Mouse (Mus musculus) stomach, postnatal 0 days (tissue): ENCODE measurements around the gene Lemd1. TPM values are rescaled to one million over a fixed set of nuclear protein-coding genes. Genes with fewer than 3 reads are reported as not detected.

Experiments used
- ATAC-seq: fragments of 200-750 bp; cut with Nextera tagmentation; 2 replicates; pipeline ENCODE4 v1.8.0; 2017; ENCODE audit not compliant: low FRiP score, low TSS enrichment
- DNase-seq: peaks from one replicate; pipeline ENCODE4 v3.0.0-alpha.2; 2016; ENCODE audit warnings: low spot score
- H3K27ac ChIP-seq: fragments of 300-500 bp; sonication (generic); replicated peaks from 2 replicates; pipeline ENCODE4 v1.5.1; 2014; ENCODE audit warnings: mild to moderate bottlenecking, control low read depth
- H3K27me3 ChIP-seq: fragments of 300-500 bp; sonication (generic); 2 replicates; pipeline ENCODE4 v1.6.1; 2014; ENCODE audit warnings: low read length; ENCODE audit not compliant: control insufficient read depth, insufficient read depth
- H3K36me3 ChIP-seq: fragments of 300-500 bp; sonication (generic); 2 replicates; pipeline ENCODE4 v1.6.1; 2014; ENCODE audit warnings: low read length, mixed read lengths; ENCODE audit not compliant: control insufficient read depth, insufficient read depth
- H3K4me1 ChIP-seq: fragments of 300-500 bp; sonication (generic); replicated peaks from 2 replicates; pipeline ENCODE4 v1.6.1; 2014; ENCODE audit warnings: antibody characterized with exemption; ENCODE audit not compliant: control insufficient read depth, insufficient read depth
- H3K4me2 ChIP-seq: fragments of 300-500 bp; sonication (generic); replicated peaks from 2 replicates; pipeline ENCODE4 v1.6.1; 2014; ENCODE audit warnings: low read depth, mild to moderate bottlenecking, control low read depth, moderate library complexity
- H3K4me3 ChIP-seq: fragments of 300-500 bp; sonication (generic); 2 replicates; pipeline ENCODE4 v1.5.1; 2014; ENCODE audit warnings: low read depth, low read length, control low read depth
- H3K9ac ChIP-seq: fragments of 300-500 bp; sonication (generic); 2 replicates; pipeline ENCODE4 v1.6.1; 2014; ENCODE audit warnings: mild to moderate bottlenecking, low read length, control low read depth, mixed read lengths
- H3K9me3 ChIP-seq: fragments of 300-500 bp; sonication (generic); 2 replicates; pipeline ENCODE4 v1.6.1; 2016; ENCODE audit warnings: low read length; ENCODE audit not compliant: control insufficient read depth
- CTCF ChIP-seq: IDR thresholded peaks from 2 replicates; pipeline ENCODE4 v1.5.1; 2016; ENCODE audit warnings: antibody characterized with exemption, low read depth, mild to moderate bottlenecking, moderate library complexity
- EP300 ChIP-seq: optimal IDR thresholded peaks from 2 replicates; pipeline ENCODE3; 2016; ENCODE audit warnings: antibody characterized with exemption
- WGBS: fragments of 180-500 bp; shearing (Covaris S2); extraction: QIAGEN DNeasy Blood & Tissue Kit; methylation state at CpG from one replicate; pipeline ENCODE4 v1.1.7; 2014; 5-methylcytosine and 5-hydroxymethylcytosine counted together
- microRNA counts: library from miRNA; unstranded; fragments of <30 nt; microRNA quantifications from one replicate; lab custom pipeline; 2015
- microRNA-seq: library from miRNA; unstranded; fragments of <30 nt; microRNA quantifications from one replicate; pipeline ENCODE4, GENCODE M21; 2016
- polyA plus RNA-seq: library from polyadenylated mRNA; unstranded; fragments of >200 nt; fragmentation: Nextera tagmentation; extraction: Ambion mirVana; gene quantifications from 2 replicates; pipeline ENCODE4 v1.2.1, GENCODE M21; 2015

Lemd1 gene
- polyA plus RNA-seq, 1 experiment from 2014 or later, result 0.30 TPM

GRCm38 (mm10) chr1:132306808-132307207 lies 115.6 kb downstream of the Lemd1 start:
- TF ChIP-seq CTCF (no peak), EP300 (no peak)
- ATAC-seq (no peak), DNase-seq (no peak)
- no peak overlapping the region for H3K4me2 ChIP-seq
- no peaks in the 10 kb centered on the region for H3K36me3 ChIP-seq
- H3K9ac ChIP-seq, result no peak overlapping the region
- H3K4me1 ChIP-seq, result no peaks in the 10 kb centered on the region
- H3K4me3 ChIP-seq, result no peak overlapping the region
- H3K27ac ChIP-seq, result no peak overlapping the region
- 18% methylated on average over 4 of the region's 4 CpGs for WGBS
- no peaks in the 10 kb centered on the region for H3K27me3 ChIP-seq
- no peaks in the 10 kb centered on the region for H3K9me3 ChIP-seq

- H3K4me3 ChIP-seq, result no peak overlapping the region
- TF ChIP-seq EP300 (no peak), CTCF (no peak)
- H3K27ac ChIP-seq, result no peak overlapping the region
- DNase-seq, result no peak
- H3K27me3 ChIP-seq, result no peaks in the 10 kb centered on the region
- H3K4me1 ChIP-seq, result no peaks in the 10 kb centered on the region
- no peak overlapping the region for H3K4me2 ChIP-seq
- no peak overlapping the region for H3K9ac ChIP-seq
- 85% methylated on average over 6 of the region's 6 CpGs for whole genome bisulfite sequencing
- no peaks in the 10 kb centered on the region for H3K36me3 ChIP-seq
- H3K9me3 ChIP-seq, result no peaks in the 10 kb centered on the region
- ATAC-seq, result no peak
These were observed 116.7 kb downstream of the Lemd1 start for GRCm38 (mm10) chr1:132307962-132308361.

- TF ChIP-seq CTCF, result no peak
- TF ChIP-seq EP300, result no peak
- no peaks in the 10 kb centered on the region for H3K36me3 ChIP-seq
- no peaks in the 10 kb centered on the region for H3K4me1 ChIP-seq
- DNase-seq (no peak), ATAC-seq (no peak)
- H3K4me2 ChIP-seq, result no peak overlapping the region
- no peaks in the 10 kb centered on the region for H3K9me3 ChIP-seq
- no peak overlapping the region for H3K4me3 ChIP-seq
- 75% methylated on average over 7 of the region's 7 CpGs for WGBS
- H3K27me3 ChIP-seq, result no peaks in the 10 kb centered on the region
- H3K9ac ChIP-seq, result no peak overlapping the region
- H3K27ac ChIP-seq, result no peak overlapping the region
These were observed 117.4 kb downstream of the Lemd1 start for GRCm38 (mm10) chr1:132308674-132309073.

MicroRNA genes within 50 kb of the gene (microRNA counts, 519-probe panel; counts per million panel counts)
- microRNA mmu-miR-135b (lab: Ali Mortazavi, UCI), result not detected

Small RNA genes within 50 kb of the gene (microRNA-seq; reads per million reads assigned to microRNA genes)
- gene Mir135b, result 142 reads per million, percentile 48 among the genes with 10 or more reads in this experiment

Other genes with a start within 250 kb of the Lemd1 start
- 18.4 and 23.3 TPM in 2 replicates for gene Slc45a3, start 228.5 kb upstream of the Lemd1 start, polyA plus RNA-seq
- gene Elk4, start 183.8 kb upstream of the Lemd1 start, polyA plus RNA-seq, result 13.8 and 14.3 TPM in 2 replicates
- 16.7 TPM in 2 replicates for gene Mfsd4a, start 123.4 kb upstream of the Lemd1 start, polyA plus RNA-seq
- 9.7 and 14.5 TPM in 2 replicates for gene Cdk18, start 51.7 kb upstream of the Lemd1 start, polyA plus RNA-seq
- gene AC124108.1, start within 50 bp of the Lemd1 start, polyA plus RNA-seq, result 0.02 and 0.06 TPM in 2 replicates
- 0.19 TPM in 1 of 2 replicates, not detected in the other for gene Gm10188, start 38.3 kb downstream of the Lemd1 start, polyA plus RNA-seq
- gene Klhdc8a, start 107.2 kb downstream of the Lemd1 start, polyA plus RNA-seq, result 0.31 and 0.34 TPM in 2 replicates
- gene Nuak2, start 124.7 kb downstream of the Lemd1 start, polyA plus RNA-seq, result 4.5 and 6.2 TPM in 2 replicates
- gene Tmcc2, start 199.8 kb downstream of the Lemd1 start, polyA plus RNA-seq, result 2.4 and 2.6 TPM in 2 replicates
- gene Dstyk, start 226.1 kb downstream of the Lemd1 start, polyA plus RNA-seq, result 5.2 and 5.5 TPM in 2 replicates